Mouse (Mus musculus) adrenal gland, postnatal 36 days (tissue): ENCODE measurements around the gene 6430628N08Rik. TPM values are rescaled to one million over a fixed set of nuclear protein-coding genes. Genes with fewer than 3 reads are reported as not detected.
A peak's percentile ranks its signal among the peaks of the same experiment; 100 is the strongest.

Source experiments
- DNase-seq, 2 experiments: peaks; one replicate each; pipeline ENCODE4 v3.0.0; 2021; ENCODE audit warnings: mixed read lengths in 1 of 2
- total RNA-seq, 2 experiments: library from RNA; stranded (reverse); gene quantifications; 2 replicates each; pipeline ENCODE4 v1.2.3; 2021

Gene 6430628N08Rik
- total RNA-seq, 2 experiments from 2014 or later = not detected

DNA sequence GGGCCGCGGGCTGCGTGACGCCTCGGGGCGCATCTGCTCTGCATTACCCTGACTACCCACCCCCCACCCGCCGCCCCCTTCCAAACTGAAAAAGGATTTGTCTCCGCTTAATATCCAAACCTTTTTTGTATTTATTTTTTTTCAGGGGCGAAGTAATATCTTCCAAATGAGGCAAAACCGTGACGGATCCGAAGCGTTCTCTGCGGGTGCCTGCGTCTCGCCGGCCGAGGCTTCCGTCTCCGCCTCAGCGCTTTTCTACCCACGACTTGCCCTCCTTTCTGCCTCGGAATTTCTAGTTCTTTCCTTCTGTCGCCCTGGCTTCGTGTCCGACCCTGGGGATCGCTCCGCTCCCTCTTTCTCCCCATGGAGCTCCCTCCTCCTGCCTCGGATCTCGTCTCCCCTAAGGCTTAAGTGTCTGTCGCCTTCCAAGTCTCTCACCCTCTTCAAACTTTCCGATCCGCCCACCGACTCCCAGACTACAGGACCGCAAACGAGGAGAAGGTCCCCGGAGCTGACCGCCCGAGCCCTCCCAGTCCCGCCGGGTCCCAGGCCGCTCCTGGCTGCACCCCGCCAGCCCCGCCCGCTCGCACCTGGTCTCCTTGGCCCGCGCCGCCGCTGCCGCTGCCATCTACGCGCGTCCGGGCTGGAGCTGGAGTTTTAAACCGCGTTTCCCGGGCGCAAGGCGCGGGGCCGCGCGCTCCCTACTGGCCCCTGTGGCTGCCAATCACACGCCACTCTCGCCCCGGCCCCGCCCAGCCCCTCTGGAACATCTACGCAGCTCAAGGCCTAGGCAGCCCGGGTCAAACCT, 49.0 kb downstream of the 6430628N08Rik start, which contains the start of gene Dmbx1:
TSS of gene Dmbx1 (minus strand) at position 632 of the 808 bp plus-strand sequence.
- DNase-seq = peak; percentile 11 to 39

GRCm38 (mm10) chr4:115940681-115941080, 50.2 kb downstream of the 6430628N08Rik start:
- DNase-seq = no peak

GRCm38 (mm10) chr4:115941242-115941820, 50.9 kb downstream of the 6430628N08Rik start:
- DNase-seq = no peak

DNA sequence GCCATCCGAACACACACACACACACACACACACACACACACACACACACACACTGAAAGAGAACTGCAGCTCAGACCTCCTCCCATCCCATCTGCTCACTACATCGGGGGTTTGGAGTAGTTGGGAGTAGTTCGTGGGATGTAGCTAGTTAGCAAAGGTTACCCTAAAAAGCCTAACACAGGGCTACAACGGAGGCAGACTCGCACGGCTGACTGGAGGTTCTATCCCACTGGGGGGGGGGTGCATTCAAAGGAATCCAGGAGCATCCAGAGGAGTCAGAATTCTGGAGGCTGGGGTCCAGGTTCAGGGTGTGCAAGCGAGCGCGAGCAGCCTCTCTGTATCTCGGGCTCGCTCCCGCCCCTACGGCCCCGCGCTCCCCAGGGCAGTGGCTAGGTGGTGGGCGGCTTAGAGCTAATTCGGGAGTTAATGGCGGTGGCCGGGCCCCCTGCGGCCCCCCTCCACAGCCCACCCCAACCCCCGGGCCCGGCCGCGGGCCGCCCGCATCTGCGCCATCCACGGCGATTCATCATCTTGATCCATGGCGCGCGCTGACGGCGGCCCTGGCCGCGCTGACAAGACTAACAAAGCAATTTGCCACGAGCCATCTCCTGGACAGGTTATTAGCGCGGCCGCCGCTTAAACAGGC, 53.3 kb downstream of the 6430628N08Rik start:
- DNase-seq = no peak

Other genes with a start within 250 kb of the 6430628N08Rik start
- gene Cyp4b1, start 242.9 kb upstream of the 6430628N08Rik start, total RNA-seq = 10 to 100 TPM; 28.1 to 37.1 TPM
- 10 to 100 TPM; 83.1 to 89.1 TPM for gene Efcab14, start 152.9 kb upstream of the 6430628N08Rik start, total RNA-seq
- 1 to 10 TPM; 2.4 to 3.2 TPM for gene Tex38, start 109.6 kb upstream of the 6430628N08Rik start, total RNA-seq
- gene Atpaf1, start 105.9 kb upstream of the 6430628N08Rik start, total RNA-seq = 10 to 100 TPM; 49.8 to 57.1 TPM
- gene Mob3c, start 62.6 kb upstream of the 6430628N08Rik start, total RNA-seq = 10 to 100 TPM; 14.9 to 16.7 TPM
- gene Mknk1, start 51.5 kb upstream of the 6430628N08Rik start, total RNA-seq = 10 to 100 TPM; 36.3 to 44.5 TPM
- not detected for gene Kncn, start 6.3 kb upstream of the 6430628N08Rik start, total RNA-seq
- not detected for gene Dmbx1, start 49.3 kb downstream of the 6430628N08Rik start, total RNA-seq
- gene Faah, start 127.3 kb downstream of the 6430628N08Rik start, total RNA-seq = 1 to 10 TPM; 2.6 to 3.4 TPM
- 10 to 100 TPM; 30.5 to 34.6 TPM for gene Nsun4, start 163.2 kb downstream of the 6430628N08Rik start, total RNA-seq
- gene Uqcrh, start 184.4 kb downstream of the 6430628N08Rik start, total RNA-seq = 100 to 1,000 TPM; 612 to 614 TPM
- gene Lrrc41, start 184.6 kb downstream of the 6430628N08Rik start, total RNA-seq = 10 to 100 TPM; 66.1 to 72.7 TPM
- 1 to 10 TPM; 1.3 to 2.2 TPM for gene Rad54l, start 233.0 kb downstream of the 6430628N08Rik start, total RNA-seq
- 10 to 100 TPM; 61.8 to 63.7 TPM for gene Pomgnt1, start 233.2 kb downstream of the 6430628N08Rik start, total RNA-seq